Mouse (Mus musculus): ENCODE results near the gene Glod4.

GRCm38 (mm10) chr11:76236136-76236535 lies 7.4 kb downstream of the Glod4 start:
- no peak for TF ChIP-seq CTCF (IDR thresholded peaks at IDR 0.05; ENCODE audit: low read depth)
- TF ChIP-seq EP300 (IDR thresholded peaks at IDR 0.05; ENCODE audit: low read depth) = no peak

All from liver, embryonic 14.5 days (tissue).